Mouse (Mus musculus): ENCODE results near the gene Bcdin3d.

The Bcdin3d gene

DNA sequence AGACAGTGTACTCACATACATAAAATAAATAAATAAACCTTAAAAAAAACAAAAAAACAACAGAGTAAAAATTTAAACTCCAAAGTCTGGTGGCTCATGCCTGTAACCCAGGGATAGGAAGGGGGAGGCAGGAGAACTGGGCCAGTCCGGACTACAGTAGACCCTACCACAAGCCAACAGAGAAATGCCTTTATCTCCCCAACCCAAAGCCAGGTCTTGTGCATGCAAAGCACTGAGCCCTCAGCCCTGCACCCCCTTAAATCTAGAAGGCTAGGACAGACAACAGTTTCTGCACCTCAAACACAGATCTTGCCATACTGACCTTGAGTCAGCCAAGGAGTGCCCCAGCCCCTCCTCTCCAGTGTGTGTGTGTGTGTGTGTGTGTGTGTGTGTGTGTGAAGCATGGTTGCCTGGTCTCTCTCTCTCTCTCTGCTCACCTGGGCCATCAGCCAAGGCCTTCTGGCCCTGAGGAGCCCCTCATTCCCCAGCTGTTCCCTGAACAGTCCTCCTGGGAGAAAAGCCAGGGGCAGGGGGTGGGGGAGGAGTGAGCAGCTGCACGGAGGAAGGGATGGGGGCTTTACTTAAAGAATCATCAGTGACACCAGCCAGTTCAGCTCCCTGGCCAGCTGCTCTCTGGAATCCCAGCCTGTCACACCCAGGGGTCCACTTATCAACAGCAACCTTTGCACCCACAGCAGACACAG, 34.3 kb downstream of the Bcdin3d start:
- Histone ChIP-seq H3K4me1 (replicated peaks; ENCODE audit: low read depth, low read length) (peaks cover 43% of the 10 kb centered on the region), H3K4me3 (replicated peaks; ENCODE audit: low read length) (no peak overlapping the region), H3K36me3 (ENCODE audit: insufficient read depth, low read length) (peaks cover 21% of the 10 kb centered on the region), H3K27me3 (ENCODE audit: insufficient read depth, low read length) (no peaks in the 10 kb centered on the region), H3K9me3 (ENCODE audit: low read length) (no peaks in the 10 kb centered on the region)
- TF ChIP-seq CTCF (conservative IDR thresholded peaks at IDR 0.05; ENCODE audit: low read length) (no peak), POU5F1 (IDR thresholded peaks at IDR 0.05; ENCODE audit: borderline replicate concordance, low read length) (no peak), NANOG (IDR thresholded peaks at IDR 0.05; ENCODE audit: borderline replicate concordance, low read length) (no peak)

DNA sequence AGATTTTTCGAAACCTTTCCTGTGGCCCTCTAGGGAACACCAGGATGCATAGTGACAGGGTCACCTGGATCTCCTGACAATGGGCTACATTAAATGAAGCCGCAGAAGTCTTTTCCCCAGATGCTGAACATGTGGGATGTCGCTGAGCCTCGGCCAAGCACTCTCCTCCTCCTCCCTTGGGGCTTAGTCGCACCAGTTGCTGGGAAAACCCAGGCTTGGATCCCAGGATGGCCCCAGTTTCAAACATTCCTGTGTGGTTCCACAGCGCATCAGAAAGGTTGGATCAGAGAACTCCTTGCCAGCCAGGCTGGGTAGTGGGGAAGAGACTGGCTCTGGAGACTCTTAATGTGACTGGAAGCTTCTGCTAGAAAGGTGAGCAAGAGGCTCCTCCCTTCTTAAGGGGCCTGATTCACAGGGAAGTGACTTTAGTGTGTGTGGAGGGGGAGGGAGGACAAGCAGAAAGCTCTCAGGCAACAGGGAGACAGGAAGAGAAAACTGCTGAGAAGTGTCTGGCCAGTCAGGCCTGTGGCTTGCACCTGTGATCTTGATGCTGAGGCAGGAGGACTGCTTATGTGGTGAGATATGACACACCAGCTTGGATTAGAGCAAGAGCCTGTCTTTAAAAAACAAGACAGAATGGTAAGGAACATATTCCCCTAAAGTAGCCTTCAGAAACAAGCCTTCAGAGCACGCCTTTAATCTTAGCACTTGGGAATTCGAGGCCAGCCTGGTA, 35.4 kb downstream of the Bcdin3d start:
- Histone ChIP-seq H3K36me3 (ENCODE audit: insufficient read depth, low read length) (peaks cover 21% of the 10 kb centered on the region), H3K4me3 (replicated peaks; ENCODE audit: low read length) (no peak overlapping the region), H3K9me3 (ENCODE audit: low read length) (no peaks in the 10 kb centered on the region), H3K27me3 (ENCODE audit: insufficient read depth, low read length) (no peaks in the 10 kb centered on the region), H3K4me1 (replicated peaks; ENCODE audit: low read depth, low read length) (peaks cover 44% of the 10 kb centered on the region)
- TF ChIP-seq CTCF (conservative IDR thresholded peaks at IDR 0.05; ENCODE audit: low read length) = no peak
- no peak for TF ChIP-seq POU5F1 (IDR thresholded peaks at IDR 0.05; ENCODE audit: borderline replicate concordance, low read length)
- no peak for TF ChIP-seq NANOG (IDR thresholded peaks at IDR 0.05; ENCODE audit: borderline replicate concordance, low read length)

DNA sequence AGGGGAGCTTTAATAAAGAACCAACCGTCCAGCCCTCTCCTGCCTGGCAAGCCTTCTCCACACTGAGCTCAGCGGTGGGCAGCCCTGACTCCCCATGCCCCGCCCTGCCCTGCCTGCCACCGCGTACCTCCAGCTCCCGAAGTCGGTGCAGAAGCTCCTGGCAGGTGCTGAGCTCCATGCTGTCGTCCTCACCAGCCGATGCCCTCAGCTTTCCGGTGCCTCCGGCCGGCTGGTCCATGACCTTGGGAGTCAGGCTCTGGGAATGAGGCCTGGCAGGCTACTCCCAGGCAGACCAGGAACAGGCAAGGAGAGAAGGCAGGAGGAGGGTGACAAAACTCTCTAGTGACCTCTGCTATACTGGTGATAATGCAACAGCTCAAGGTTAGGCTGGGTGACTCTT, 40.6 kb downstream of the Bcdin3d start:
- Histone ChIP-seq H3K4me1 (replicated peaks; ENCODE audit: low read depth, low read length) (peaks cover 48% of the 10 kb centered on the region), H3K9me3 (ENCODE audit: low read length) (no peaks in the 10 kb centered on the region), H3K36me3 (ENCODE audit: insufficient read depth, low read length) (peaks cover 48% of the 10 kb centered on the region), H3K4me3 (replicated peaks; ENCODE audit: low read length) (no peak overlapping the region), H3K27me3 (ENCODE audit: insufficient read depth, low read length) (no peaks in the 10 kb centered on the region)
- TF ChIP-seq POU5F1 (IDR thresholded peaks at IDR 0.05; ENCODE audit: borderline replicate concordance, low read length) = no peak
- TF ChIP-seq NANOG (IDR thresholded peaks at IDR 0.05; ENCODE audit: borderline replicate concordance, low read length) = no peak
- TF ChIP-seq CTCF (conservative IDR thresholded peaks at IDR 0.05; ENCODE audit: low read length) = no peak

DNA sequence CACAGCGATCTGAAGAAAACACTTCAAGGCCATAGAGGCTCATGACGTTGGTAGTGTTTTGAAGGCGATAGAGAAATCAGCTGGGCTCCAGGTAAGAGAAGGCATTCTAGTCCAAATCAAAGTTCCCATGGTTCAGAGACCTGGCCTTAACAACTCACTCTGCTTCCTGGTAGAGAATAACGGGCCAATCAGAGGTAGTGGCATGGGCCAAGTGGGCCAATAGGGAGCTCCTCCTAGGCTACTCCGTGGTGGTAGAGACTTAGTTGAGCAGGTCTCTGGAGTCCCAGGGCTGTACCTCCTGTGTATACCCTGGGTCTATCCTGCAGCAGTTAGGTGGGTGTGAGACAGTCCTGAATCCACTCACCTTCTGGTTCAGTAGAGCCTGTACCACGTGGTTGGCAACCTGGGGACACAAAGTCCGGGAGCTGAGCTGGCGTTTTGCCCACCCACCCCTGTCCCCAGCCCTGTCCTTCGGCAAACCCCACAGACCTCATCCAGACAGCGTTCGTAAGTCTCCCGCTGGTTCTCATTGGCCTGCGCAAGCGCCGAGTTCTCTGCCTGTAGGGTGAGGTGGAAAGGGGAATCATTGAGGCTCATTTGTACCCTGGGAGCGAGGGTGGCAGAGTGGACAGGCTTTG, 41.3 kb downstream of the Bcdin3d start:
- H3K4me3 ChIP-seq (replicated peaks; ENCODE audit: low read length) = no peak overlapping the region
- peaks cover 46% of the 10 kb centered on the region for H3K36me3 ChIP-seq (ENCODE audit: insufficient read depth, low read length)
- peaks cover 42% of the 10 kb centered on the region for H3K4me1 ChIP-seq (replicated peaks; ENCODE audit: low read depth, low read length)
- no peaks in the 10 kb centered on the region for H3K27me3 ChIP-seq (ENCODE audit: insufficient read depth, low read length)
- no peaks in the 10 kb centered on the region for H3K9me3 ChIP-seq (ENCODE audit: low read length)
- no peak for TF ChIP-seq POU5F1 (IDR thresholded peaks at IDR 0.05; ENCODE audit: borderline replicate concordance, low read length)
- no peak for TF ChIP-seq CTCF (conservative IDR thresholded peaks at IDR 0.05; ENCODE audit: low read length)
- TF ChIP-seq NANOG (IDR thresholded peaks at IDR 0.05; ENCODE audit: borderline replicate concordance, low read length) = no peak

DNA sequence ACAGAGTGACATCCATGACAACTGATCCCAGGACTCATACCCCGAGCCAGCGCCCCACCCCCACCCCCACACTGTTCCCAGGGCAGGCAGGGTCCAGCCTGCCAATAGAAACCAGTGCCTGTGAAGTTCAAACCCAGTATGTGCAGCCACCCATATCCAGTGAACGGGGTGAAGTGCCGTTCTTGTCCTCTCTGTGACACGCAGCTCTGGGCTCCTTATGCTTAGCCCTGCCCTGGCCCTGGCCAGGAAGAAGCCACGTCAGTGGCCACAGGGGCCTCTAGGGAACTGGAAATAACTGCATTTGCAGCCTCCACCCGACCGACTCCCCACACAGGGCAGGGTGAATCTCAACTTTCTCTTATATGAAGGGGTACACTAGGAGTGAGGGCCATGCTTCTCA, 42.6 kb downstream of the Bcdin3d start:
- H3K4me1 ChIP-seq (replicated peaks; ENCODE audit: low read depth, low read length) = peaks cover 49% of the 10 kb centered on the region
- no peak overlapping the region for H3K4me3 ChIP-seq (replicated peaks; ENCODE audit: low read length)
- TF ChIP-seq POU5F1 (IDR thresholded peaks at IDR 0.05; ENCODE audit: borderline replicate concordance, low read length) (no peak), CTCF (conservative IDR thresholded peaks at IDR 0.05; ENCODE audit: low read length) (no peak), NANOG (IDR thresholded peaks at IDR 0.05; ENCODE audit: borderline replicate concordance, low read length) (no peak)
- peaks cover 54% of the 10 kb centered on the region for H3K36me3 ChIP-seq (ENCODE audit: insufficient read depth, low read length)
- no peaks in the 10 kb centered on the region for H3K9me3 ChIP-seq (ENCODE audit: low read length)
- H3K27me3 ChIP-seq (ENCODE audit: insufficient read depth, low read length) = no peaks in the 10 kb centered on the region

DNA sequence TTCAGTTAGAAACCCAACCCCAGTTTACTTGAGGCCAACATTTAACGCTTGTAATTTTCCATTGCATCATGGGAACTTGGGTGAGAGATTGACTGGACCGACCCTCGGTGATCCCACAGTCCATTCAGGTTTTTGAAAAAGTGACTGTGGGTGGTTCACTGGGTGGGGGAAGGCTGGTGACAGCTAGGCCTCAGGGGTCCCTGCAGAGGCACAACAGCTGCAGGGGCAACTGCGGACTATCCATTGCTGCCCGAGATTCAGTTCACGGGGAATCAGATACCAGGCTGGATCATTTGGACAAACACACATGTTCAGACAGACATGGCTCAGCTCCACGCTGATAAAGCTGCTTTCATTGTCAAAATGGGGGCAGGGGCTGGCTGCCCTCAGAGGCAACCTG, 43.0 kb downstream of the Bcdin3d start:
- Histone ChIP-seq H3K4me3 (replicated peaks; ENCODE audit: low read length) (no peak overlapping the region), H3K36me3 (ENCODE audit: insufficient read depth, low read length) (peaks cover 52% of the 10 kb centered on the region), H3K4me1 (replicated peaks; ENCODE audit: low read depth, low read length) (peaks cover 49% of the 10 kb centered on the region), H3K27me3 (ENCODE audit: insufficient read depth, low read length) (peaks cover 3% of the 10 kb centered on the region; the same call in 1 of the 2 replicates), H3K9me3 (ENCODE audit: low read length) (no peaks in the 10 kb centered on the region)
- TF ChIP-seq POU5F1 (IDR thresholded peaks at IDR 0.05; ENCODE audit: borderline replicate concordance, low read length) (no peak), CTCF (conservative IDR thresholded peaks at IDR 0.05; ENCODE audit: low read length) (no peak), NANOG (IDR thresholded peaks at IDR 0.05; ENCODE audit: borderline replicate concordance, low read length) (no peak)

DNA sequence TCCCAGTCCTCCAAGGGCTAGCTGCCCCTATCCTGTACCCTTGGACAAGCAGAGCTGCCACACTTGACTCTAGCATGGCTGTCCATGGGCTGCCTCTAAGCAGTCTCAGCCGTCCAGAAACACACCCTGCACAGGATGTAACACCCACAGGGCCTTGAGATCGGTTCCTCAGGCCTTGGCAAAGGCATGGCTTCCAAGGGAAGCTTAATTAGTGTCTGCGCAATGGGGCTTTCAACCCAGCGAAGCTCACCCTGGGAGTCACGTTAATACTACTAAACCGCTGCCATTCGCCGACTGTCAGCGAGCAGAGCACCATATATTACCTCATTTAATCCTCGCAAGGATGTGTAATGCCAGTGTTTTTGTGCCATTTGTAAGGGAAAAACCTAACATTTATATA, 43.5 kb downstream of the Bcdin3d start:
- peaks cover 52% of the 10 kb centered on the region for H3K36me3 ChIP-seq (ENCODE audit: insufficient read depth, low read length)
- H3K4me3 ChIP-seq (replicated peaks; ENCODE audit: low read length) = no peak overlapping the region
- no peak for TF ChIP-seq CTCF (conservative IDR thresholded peaks at IDR 0.05; ENCODE audit: low read length)
- no peak for TF ChIP-seq POU5F1 (IDR thresholded peaks at IDR 0.05; ENCODE audit: borderline replicate concordance, low read length)
- no peak for TF ChIP-seq NANOG (IDR thresholded peaks at IDR 0.05; ENCODE audit: borderline replicate concordance, low read length)
- H3K4me1 ChIP-seq (replicated peaks; ENCODE audit: low read depth, low read length) = peaks cover 49% of the 10 kb centered on the region
- H3K9me3 ChIP-seq (ENCODE audit: low read length) = no peaks in the 10 kb centered on the region
- peaks cover 7% of the 10 kb centered on the region for H3K27me3 ChIP-seq (ENCODE audit: insufficient read depth, low read length)

DNA sequence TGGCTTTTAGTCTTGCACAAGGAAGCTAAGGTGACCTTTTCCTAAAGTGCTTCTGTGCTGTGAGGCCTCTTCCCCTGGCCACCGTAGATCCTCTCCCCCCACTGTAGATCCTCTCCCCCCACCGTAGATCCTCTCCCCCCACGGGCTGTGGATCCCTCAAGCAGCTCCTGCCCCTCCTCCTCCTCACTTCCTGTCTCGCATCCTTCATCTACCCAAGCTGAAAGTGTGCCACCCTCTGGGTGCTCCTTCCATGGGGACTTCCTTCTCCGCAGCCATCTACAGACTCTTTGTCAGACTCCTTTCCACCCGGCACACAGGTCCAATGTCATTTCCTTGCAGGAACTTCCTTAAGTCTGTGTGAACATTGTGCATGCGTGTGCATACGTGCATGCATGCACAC, 44.1 kb downstream of the Bcdin3d start:
- peaks cover 52% of the 10 kb centered on the region for H3K36me3 ChIP-seq (ENCODE audit: insufficient read depth, low read length)
- H3K9me3 ChIP-seq (ENCODE audit: low read length) = no peaks in the 10 kb centered on the region
- peaks cover 51% of the 10 kb centered on the region for H3K4me1 ChIP-seq (replicated peaks; ENCODE audit: low read depth, low read length)
- no peak overlapping the region for H3K4me3 ChIP-seq (replicated peaks; ENCODE audit: low read length)
- no peak for TF ChIP-seq CTCF (conservative IDR thresholded peaks at IDR 0.05; ENCODE audit: low read length)
- no peak for TF ChIP-seq POU5F1 (IDR thresholded peaks at IDR 0.05; ENCODE audit: borderline replicate concordance, low read length)
- no peak for TF ChIP-seq NANOG (IDR thresholded peaks at IDR 0.05; ENCODE audit: borderline replicate concordance, low read length)
- peaks cover 14% of the 10 kb centered on the region for H3K27me3 ChIP-seq (ENCODE audit: insufficient read depth, low read length)

Measured in E14TG2a.4 (cell line).